Mouse (Mus musculus) cerebellum, adult 2 months (tissue): Measurements from ENCODE around the gene Arhgap15. TPM values are rescaled to one million over a fixed set of nuclear protein-coding genes. Genes with fewer than 3 reads are reported as not detected.

Source experiments
- DNase-seq, 2 experiments: peaks; one replicate each; pipeline ENCODE4 v3.0.0; 2021
- H3K27ac ChIP-seq: fragments of 200-500 bp; 2 replicates; pipeline ENCODE4 v1.5.1; 2012; ENCODE audit warnings: low read length, control low read depth, inconsistent platforms; ENCODE audit not compliant: insufficient read depth
- H3K27me3 ChIP-seq: fragments of 200-500 bp; 2 replicates; pipeline ENCODE4 v1.6.1; 2012; ENCODE audit warnings: inconsistent platforms, mild to moderate bottlenecking, low read length, moderate library complexity; ENCODE audit not compliant: control insufficient read depth, insufficient read depth
- H3K4me1 ChIP-seq: fragments of 200-500 bp; 2 replicates; pipeline ENCODE4 v1.6.1; 2011; ENCODE audit warnings: low read length; ENCODE audit not compliant: control insufficient read depth, insufficient read depth
- H3K4me3 ChIP-seq: fragments of 200-500 bp; replicated peaks from 2 replicates; pipeline ENCODE3; 2011; ENCODE audit warnings: mild to moderate bottlenecking, low read depth, low read length, control low read depth; ENCODE audit not compliant: insufficient read depth
- CTCF ChIP-seq: fragments of 200-500 bp; IDR thresholded peaks from 2 replicates; pipeline ENCODE4 v1.5.1; 2011; ENCODE audit warnings: low read depth, mild to moderate bottlenecking, control low read depth, low read length, moderate library complexity, borderline replicate concordance; ENCODE audit not compliant: insufficient read depth
- POLR2A ChIP-seq: fragments of 200-500 bp; IDR thresholded peaks from 2 replicates; pipeline ENCODE4 v1.6.1; 2011; ENCODE audit warnings: low read length, control low read depth, borderline replicate concordance; ENCODE audit not compliant: insufficient read depth
- WGBS: fragments of 180-500 bp; shearing (Covaris S2); methylation state at CpG from one replicate; pipeline ENCODE4 v1.1.7; 2018; 5-methylcytosine and 5-hydroxymethylcytosine counted together
- polyA plus RNA-seq: library from polyadenylated mRNA; depleted of rRNA; stranded (reverse); fragments of >200 nt; gene quantifications from 2 replicates; pipeline ENCODE4 v1.2.3, GENCODE M21; 2012

The Arhgap15 gene
- polyA plus RNA-seq, 1 experiment, result 2.3 TPM

DNA sequence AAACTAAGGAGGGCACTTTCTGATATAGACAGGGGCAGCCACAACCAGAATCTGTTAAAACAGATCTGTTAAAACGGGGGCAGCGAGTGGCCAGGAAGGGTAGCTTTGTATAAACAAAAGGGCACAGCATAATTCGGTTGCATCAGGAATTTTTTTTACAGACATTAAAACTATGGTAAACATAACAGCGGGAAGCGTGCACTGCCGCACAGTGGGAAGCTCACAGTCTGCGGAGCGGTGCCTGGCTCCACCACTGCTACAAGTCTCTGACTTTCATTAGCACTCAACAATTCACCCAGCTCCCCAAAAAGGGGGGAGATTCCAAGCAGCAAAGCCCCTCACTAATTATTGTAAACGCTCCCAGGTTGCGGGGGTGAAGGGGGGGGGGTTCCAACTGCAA is 562.6 kb downstream of the Arhgap15 start:
- 28% methylated on average over 10 of the region's 10 CpGs for WGBS
- DNase-seq, result no peak
- H3K27ac ChIP-seq, result no peak overlapping the region
- no peaks in the 10 kb centered on the region for H3K4me1 ChIP-seq
- H3K27me3 ChIP-seq, result peaks cover 2% of the 10 kb centered on the region; the same call in 1 of the 2 replicates
- H3K4me3 ChIP-seq, result no peak overlapping the region
- TF ChIP-seq CTCF, result no peak
- TF ChIP-seq POLR2A, result no peak

DNA sequence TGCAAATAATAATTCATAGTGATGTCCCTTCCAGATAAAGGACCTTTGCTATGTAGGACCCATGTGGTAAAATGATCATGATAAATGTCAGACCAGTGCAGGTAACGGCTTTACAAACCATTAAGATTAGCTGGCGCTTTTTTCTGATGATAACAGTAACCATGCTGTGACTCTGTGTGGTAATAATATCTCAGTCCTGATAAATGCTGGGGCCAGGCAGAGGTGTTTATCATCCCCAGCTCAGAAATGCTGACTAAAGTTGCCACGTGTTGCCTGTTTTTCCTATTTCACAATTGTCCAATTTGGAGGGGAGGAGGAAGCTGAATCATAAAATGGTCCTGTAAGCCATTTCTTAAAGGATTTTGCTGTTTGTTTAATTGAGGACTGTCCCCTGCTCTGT is 564.9 kb downstream of the Arhgap15 start:
- TF ChIP-seq POLR2A (no peak), CTCF (no peak)
- Histone ChIP-seq H3K27ac (no peak overlapping the region), H3K4me1 (no peaks in the 10 kb centered on the region), H3K27me3 (peaks cover 2% of the 10 kb centered on the region; the same call in 1 of the 2 replicates), H3K4me3 (no peak overlapping the region)
- 95% methylated on average over 3 of the region's 3 CpGs for WGBS
- DNase-seq, result no peak

DNA sequence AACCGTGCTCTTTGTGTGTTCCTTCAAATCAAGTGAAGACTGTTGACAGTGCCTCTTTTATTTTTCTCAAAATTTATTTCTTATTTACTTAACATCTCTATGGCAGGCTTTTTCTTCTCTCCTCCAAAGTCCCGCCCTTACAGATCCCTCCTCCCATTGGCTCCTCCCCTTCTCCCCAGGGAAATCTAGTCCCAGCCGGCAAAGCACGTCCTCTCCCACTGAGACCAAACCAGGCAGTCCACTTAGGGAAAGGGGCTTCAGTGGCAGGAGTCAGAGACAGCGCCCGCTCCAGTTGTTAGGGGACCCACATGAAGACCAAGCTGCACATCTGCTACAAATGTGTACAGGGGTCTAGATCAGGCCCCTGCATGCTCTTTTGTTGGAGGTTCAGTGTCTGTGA is 569.8 kb downstream of the Arhgap15 start:
- DNase-seq, result no peak
- H3K4me1 ChIP-seq, result no peaks in the 10 kb centered on the region

DNA sequence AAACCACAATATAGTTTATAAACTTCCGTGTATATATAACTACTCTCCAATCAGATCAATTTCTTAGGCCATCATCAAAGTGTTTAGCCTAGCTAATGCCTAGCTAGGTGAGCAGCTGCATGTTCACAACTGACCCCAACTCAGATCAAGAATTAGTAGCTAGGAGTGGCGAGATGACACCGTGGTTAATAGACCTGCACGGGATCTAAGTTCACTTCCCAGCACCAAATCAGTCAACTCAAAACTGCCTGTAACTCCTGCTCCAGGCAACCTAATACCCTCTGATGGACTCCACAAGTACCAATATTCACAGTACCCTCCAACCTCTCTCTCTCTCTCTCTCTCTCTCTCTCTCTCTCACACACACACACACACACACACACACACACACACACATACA is 570.9 kb downstream of the Arhgap15 start:
- no peaks in the 10 kb centered on the region for H3K4me1 ChIP-seq
- TF ChIP-seq CTCF, result no peak
- TF ChIP-seq POLR2A, result no peak
- DNase-seq, result no peak
- H3K27ac ChIP-seq, result no peak overlapping the region
- H3K4me3 ChIP-seq, result no peak overlapping the region
- 96% methylated on average over 4 of the region's 4 CpGs for WGBS
- no peaks in the 10 kb centered on the region for H3K27me3 ChIP-seq

More for the DNA sequence above, 569.8 kb downstream of the Arhgap15 start:
- H3K27ac ChIP-seq, result no peak overlapping the region
- TF ChIP-seq POLR2A (no peak), CTCF (no peak)
- H3K27me3 ChIP-seq, result no peaks in the 10 kb centered on the region
- H3K4me3 ChIP-seq, result no peak overlapping the region
- WGBS, result 75% methylated on average over 6 of the region's 6 CpGs

DNA sequence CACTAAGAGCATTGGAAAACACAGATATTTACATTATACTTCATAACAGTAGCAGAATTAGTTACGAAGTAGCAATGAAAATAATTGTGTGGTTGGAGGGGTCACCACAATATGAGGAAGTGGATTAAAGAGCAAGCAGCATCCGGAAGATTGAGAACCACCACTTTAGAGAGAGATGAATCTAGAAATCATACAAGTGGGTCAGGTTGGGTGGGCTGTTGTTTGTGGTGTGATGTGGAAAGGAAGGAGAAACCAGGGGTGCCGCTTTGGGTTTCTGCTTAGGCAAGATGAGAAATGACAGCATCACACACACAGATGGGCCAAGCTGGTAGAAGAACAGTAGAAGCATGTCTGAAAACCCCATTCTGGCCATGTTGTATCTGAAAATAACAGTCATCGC is 575.2 kb downstream of the Arhgap15 start:
- no peaks in the 10 kb centered on the region for H3K27me3 ChIP-seq
- TF ChIP-seq POLR2A, result no peak
- TF ChIP-seq CTCF, result no peak
- 93% methylated on average over 4 of the region's 4 CpGs for WGBS
- H3K4me1 ChIP-seq, result no peaks in the 10 kb centered on the region
- H3K27ac ChIP-seq, result no peak overlapping the region
- no peak overlapping the region for H3K4me3 ChIP-seq
- no peak for DNase-seq

DNA sequence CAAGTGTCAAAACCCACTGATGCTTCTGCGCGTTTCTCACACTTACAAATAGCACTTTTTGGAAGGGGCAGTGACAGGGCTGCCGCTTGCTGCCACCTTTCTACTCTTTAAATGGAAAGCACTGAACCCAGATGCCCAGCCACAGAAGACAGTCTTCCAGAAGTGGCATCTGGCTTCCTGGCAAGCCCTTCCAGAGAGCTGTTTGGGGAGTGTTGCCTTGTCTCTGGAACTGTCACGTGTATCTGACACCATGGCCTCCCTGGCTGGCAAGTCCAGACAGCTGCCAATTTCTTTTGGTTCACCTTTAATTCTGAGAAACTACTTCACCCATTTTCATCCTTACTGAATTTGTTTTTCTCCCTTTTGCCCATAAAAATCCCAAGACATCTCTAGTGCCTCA is 584.7 kb downstream of the Arhgap15 start:
- Histone ChIP-seq H3K27ac (no peak overlapping the region), H3K27me3 (no peaks in the 10 kb centered on the region; the same call in 1 of the 2 replicates), H3K4me1 (no peaks in the 10 kb centered on the region), H3K4me3 (no peak overlapping the region)
- 32% methylated on average over 4 of the region's 4 CpGs for WGBS
- DNase-seq, result no peak
- no peak for TF ChIP-seq CTCF
- TF ChIP-seq POLR2A, result no peak

DNA sequence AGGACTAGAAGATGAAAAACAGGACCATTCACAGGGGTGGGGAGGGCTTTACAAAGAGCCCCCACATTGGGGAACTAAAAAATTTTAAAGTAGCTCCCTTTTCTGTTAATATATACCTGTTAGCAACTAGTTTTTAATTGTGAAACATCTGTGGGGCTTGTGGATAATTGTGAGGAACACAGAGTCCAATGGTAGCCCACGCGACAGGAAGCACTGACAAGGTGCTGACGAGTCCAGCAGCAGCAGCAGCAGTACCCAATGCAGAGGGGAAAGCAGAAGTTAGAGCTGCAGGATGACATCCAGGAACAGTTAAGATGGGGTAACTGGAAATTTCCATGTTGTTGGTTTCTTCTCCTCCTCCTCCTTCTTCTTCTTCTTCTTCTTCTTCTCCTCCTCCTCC is 585.4 kb downstream of the Arhgap15 start:
- Histone ChIP-seq H3K4me3 (no peak overlapping the region), H3K4me1 (no peaks in the 10 kb centered on the region), H3K27me3 (no peaks in the 10 kb centered on the region; the same call in 1 of the 2 replicates), H3K27ac (no peak overlapping the region)
- 77% methylated on average over 3 of the region's 3 CpGs for WGBS
- no peak for DNase-seq
- TF ChIP-seq POLR2A, result no peak
- TF ChIP-seq CTCF, result no peak

DNA sequence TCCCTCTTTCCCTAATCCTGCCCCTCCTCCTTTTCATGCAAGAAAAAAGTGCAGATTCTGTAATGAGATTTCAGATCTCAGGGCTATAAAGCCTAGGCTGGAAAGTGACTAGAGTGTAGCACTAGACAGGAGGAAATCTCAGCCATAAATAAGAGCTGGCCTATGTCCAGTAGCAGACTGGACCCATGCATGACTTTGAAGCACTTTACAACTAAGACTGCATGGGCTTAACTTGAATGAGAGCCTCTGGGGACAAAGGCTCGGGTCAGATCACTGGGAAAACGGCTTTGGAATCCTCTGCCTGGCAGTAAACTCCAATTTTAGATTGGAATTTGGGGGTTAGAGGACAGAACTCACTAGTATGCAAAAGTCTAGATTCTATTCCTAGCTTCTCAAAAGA is 585.9 kb downstream of the Arhgap15 start:
- Histone ChIP-seq H3K27ac (no peak overlapping the region), H3K4me3 (no peak overlapping the region), H3K4me1 (no peaks in the 10 kb centered on the region), H3K27me3 (no peaks in the 10 kb centered on the region; the same call in 1 of the 2 replicates)
- DNase-seq, result no peak
- 28% methylated on average over 2 of the region's 2 CpGs for WGBS
- TF ChIP-seq POLR2A, result no peak
- TF ChIP-seq CTCF, result no peak
